Mouse (Mus musculus): ENCODE measurements around the gene Slco2a1.

Slco2a1 gene

GRCm38 (mm10) chr9:103118651-103119275, 130.3 kb downstream of the Slco2a1 start:
- no peak for DNase-seq (ENCODE audit: low spot score)

- DNase-seq (ENCODE audit: low spot score) = no peak
These were observed 131.3 kb downstream of the Slco2a1 start for GRCm38 (mm10) chr9:103119781-103120180.

GRCm38 (mm10) chr9:103120231-103120630, 131.7 kb downstream of the Slco2a1 start:
- DNase-seq (ENCODE audit: low spot score) = no peak

GRCm38 (mm10) chr9:103121546-103121945, 133.0 kb downstream of the Slco2a1 start:
- DNase-seq (ENCODE audit: low spot score) = no peak

GRCm38 (mm10) chr9:103124746-103125145, 136.2 kb downstream of the Slco2a1 start:
- no peak for DNase-seq (ENCODE audit: low spot score)

GRCm38 (mm10) chr9:103133493-103134124, 145.1 kb downstream of the Slco2a1 start:
- no peak for DNase-seq (ENCODE audit: low spot score)

- no peak for DNase-seq (ENCODE audit: low spot score)
These were observed 146.0 kb downstream of the Slco2a1 start for GRCm38 (mm10) chr9:103134450-103135030.

- no peak for DNase-seq (ENCODE audit: low spot score)
These were observed 151.0 kb downstream of the Slco2a1 start for GRCm38 (mm10) chr9:103139481-103139880.

GRCm38 (mm10) chr9:103140384-103140783, 151.9 kb downstream of the Slco2a1 start:
- no peak for DNase-seq (ENCODE audit: low spot score)

- no peak for DNase-seq (ENCODE audit: low spot score)
These were observed 152.8 kb downstream of the Slco2a1 start for GRCm38 (mm10) chr9:103141266-103141665.

- DNase-seq (ENCODE audit: low spot score) = no peak
These were observed 155.4 kb downstream of the Slco2a1 start for GRCm38 (mm10) chr9:103143881-103144280.

- no peak for DNase-seq (ENCODE audit: low spot score)
These were observed 156.8 kb downstream of the Slco2a1 start for GRCm38 (mm10) chr9:103145351-103145750.
